Mouse (Mus musculus) urinary bladder, postnatal 14 days (tissue): Measurements from ENCODE around the gene B230219D22Rik.

Experiments used
- DNase-seq: peaks from one replicate; pipeline ENCODE4 v3.0.0; 2021; ENCODE audit warnings: low spot score

Gene B230219D22Rik

GRCm38 (mm10) chr13:55727120-55727838, 34.4 kb downstream of the B230219D22Rik start, which contains the start of gene Pcbd2:
Gene Pcbd2 (plus strand): TSS chr13:55727368.
- DNase-seq, result peak; percentile 87

- DNase-seq, result peak; percentile 61
These were observed 34.9 kb downstream of the B230219D22Rik start for GRCm38 (mm10) chr13:55727839-55728238.

- DNase-seq, result no peak
These were observed 37.8 kb downstream of the B230219D22Rik start for GRCm38 (mm10) chr13:55730716-55731115.

- DNase-seq, result no peak
These were observed 39.2 kb downstream of the B230219D22Rik start for GRCm38 (mm10) chr13:55732121-55732520.

- peak; percentile 52 for DNase-seq
These were observed 40.9 kb downstream of the B230219D22Rik start for GRCm38 (mm10) chr13:55733628-55734502.

GRCm38 (mm10) chr13:55737885-55738284, 45.0 kb downstream of the B230219D22Rik start:
- DNase-seq, result no peak

- no peak for DNase-seq
These were observed 49.4 kb downstream of the B230219D22Rik start for GRCm38 (mm10) chr13:55742306-55742705.
